Mouse (Mus musculus) embryonic facial prominence, embryonic 13.5 days (tissue): ENCODE measurements around the gene Tubb4b. TPM values are rescaled to one million over a fixed set of nuclear protein-coding genes. Genes with fewer than 3 reads are reported as not detected.
A peak's percentile ranks its signal among the peaks of the same experiment; 100 is the strongest.

Experiments used
- ATAC-seq: fragments of 200-750 bp; cut with Nextera tagmentation; 2 replicates; pipeline ENCODE4 v1.8.0; 2017; ENCODE audit warnings: low read depth; ENCODE audit not compliant: insufficient number of reproducible peaks, insufficient read depth, low FRiP score, low TSS enrichment
- H3K27ac ChIP-seq: fragments of 300-500 bp; sonication (generic); 2 replicates; pipeline ENCODE4 v1.5.1; 2015; ENCODE audit warnings: moderate library complexity, mild to moderate bottlenecking, inconsistent platforms
- H3K27me3 ChIP-seq: fragments of 300-500 bp; sonication (generic); 2 replicates; pipeline ENCODE4 v1.6.1; 2015; ENCODE audit warnings: mild to moderate bottlenecking, inconsistent platforms
- H3K36me3 ChIP-seq: fragments of 300-500 bp; sonication (generic); 2 replicates; pipeline ENCODE4 v1.6.1; 2015; ENCODE audit warnings: mild to moderate bottlenecking, inconsistent platforms
- H3K4me1 ChIP-seq: fragments of 300-500 bp; sonication (generic); 2 replicates; pipeline ENCODE4 v1.6.1; 2015; ENCODE audit warnings: inconsistent platforms
- H3K4me2 ChIP-seq: fragments of 300-500 bp; sonication (generic); 2 replicates; pipeline ENCODE4 v1.6.1; 2015; ENCODE audit warnings: moderate library complexity, mild to moderate bottlenecking, inconsistent platforms
- H3K4me3 ChIP-seq: fragments of 300-500 bp; sonication (generic); 2 replicates; pipeline ENCODE4 v1.5.1; 2015; ENCODE audit warnings: mild to moderate bottlenecking, inconsistent platforms
- H3K9ac ChIP-seq: fragments of 300-500 bp; sonication (generic); 2 replicates; pipeline ENCODE4 v1.6.1; 2015; ENCODE audit warnings: mild to moderate bottlenecking, inconsistent platforms
- H3K9me3 ChIP-seq: fragments of 300-500 bp; sonication (generic); 2 replicates; pipeline ENCODE4 v1.6.1; 2016; ENCODE audit warnings: inconsistent platforms
- WGBS: fragments of 180-500 bp; shearing (Covaris S2); methylation state at CpG from one replicate; pipeline ENCODE4 v1.1.7; 2015; ENCODE audit warnings: mixed read lengths; 5-methylcytosine and 5-hydroxymethylcytosine counted together
- polyA plus RNA-seq: library from polyadenylated mRNA; unstranded; fragments of >200 nt; fragmentation: Nextera tagmentation; extraction: Ambion mirVana; gene quantifications from 2 replicates; pipeline ENCODE4 v1.2.1, GENCODE M21; 2015

Gene Tubb4b
- 409 and 438 TPM in 2 replicates for polyA plus RNA-seq

GRCm38 (mm10) chr2:25224492-25224765, at the start of gene Tubb4b:
Tubb4b (minus strand) TSS chr2:25224702.
- Histone ChIP-seq H3K4me2 (peak within 1 kb of the TSS; percentile 97), H3K27ac (peak within 1 kb of the TSS; percentile 99), H3K4me1 (peaks cover 25% of the 10 kb centered on the region), H3K4me3 (peak within 1 kb of the TSS; percentile 88), H3K9ac (peak within 1 kb of the TSS; percentile 87), H3K9me3 (no peaks in the 10 kb centered on the region), H3K36me3 (peaks cover 9% of the 10 kb centered on the region), H3K27me3 (no peaks in the 10 kb centered on the region)
- no peak for ATAC-seq
- under 1% methylated on average over 17 of the region's 17 CpGs for WGBS

GRCm38 (mm10) chr2:25273010-25273409, 48.5 kb upstream of the Tubb4b start:
- peaks cover 73% of the 10 kb centered on the region for H3K36me3 ChIP-seq
- H3K9ac ChIP-seq: peak overlapping the region; percentile 95
- no peaks in the 10 kb centered on the region for H3K27me3 ChIP-seq
- 36% methylated on average over 16 of the region's 16 CpGs for WGBS
- ATAC-seq: no peak
- peak overlapping the region; percentile 97 for H3K4me2 ChIP-seq
- peak overlapping the region; percentile 95 for H3K4me3 ChIP-seq
- H3K27ac ChIP-seq: 0 out of 2 replicates have a peak overlapping the region, but pooled peaks have one; percentile 80
- H3K4me1 ChIP-seq: peaks cover 22% of the 10 kb centered on the region
- no peaks in the 10 kb centered on the region for H3K9me3 ChIP-seq

GRCm38 (mm10) chr2:25272515-25272914, 48.0 kb upstream of the Tubb4b start:
- H3K4me1 ChIP-seq: peaks cover 22% of the 10 kb centered on the region
- H3K27ac ChIP-seq: peak overlapping the region; percentile 80; the same call in 1 of the 2 replicates
- WGBS: under 1% methylated on average over 29 of the region's 29 CpGs
- H3K4me3 ChIP-seq: peak overlapping the region; percentile 95
- 0 out of 2 replicates have a peak, but pooled peaks have one; percentile 20 for ATAC-seq
- no peaks in the 10 kb centered on the region for H3K9me3 ChIP-seq
- peak overlapping the region; percentile 97 for H3K4me2 ChIP-seq
- H3K36me3 ChIP-seq: peaks cover 73% of the 10 kb centered on the region
- no peaks in the 10 kb centered on the region for H3K27me3 ChIP-seq
- H3K9ac ChIP-seq: peak overlapping the region; percentile 95

- Histone ChIP-seq H3K4me3 (peak within 1 kb of the TSS; percentile 95), H3K9ac (peak within 1 kb of the TSS; percentile 95), H3K27me3 (no peaks in the 10 kb centered on the region), H3K4me1 (peaks cover 23% of the 10 kb centered on the region), H3K9me3 (no peaks in the 10 kb centered on the region), H3K4me2 (peak within 1 kb of the TSS; percentile 97), H3K36me3 (peaks cover 72% of the 10 kb centered on the region), H3K27ac (peak within 1 kb of the TSS; percentile 80)
- ATAC-seq: peak; percentile 92
- whole genome bisulfite sequencing: under 1% methylated on average over 53 of the region's 55 CpGs
Measured at GRCm38 (mm10) chr2:25271827-25272511, 47.5 kb upstream of the Tubb4b start, which contains the start of the genes Ssna1 and Anapc2. Ssna1 (minus strand) TSS chr2:25272438. Anapc2 (plus strand) TSS chr2:25272478.

DNA sequence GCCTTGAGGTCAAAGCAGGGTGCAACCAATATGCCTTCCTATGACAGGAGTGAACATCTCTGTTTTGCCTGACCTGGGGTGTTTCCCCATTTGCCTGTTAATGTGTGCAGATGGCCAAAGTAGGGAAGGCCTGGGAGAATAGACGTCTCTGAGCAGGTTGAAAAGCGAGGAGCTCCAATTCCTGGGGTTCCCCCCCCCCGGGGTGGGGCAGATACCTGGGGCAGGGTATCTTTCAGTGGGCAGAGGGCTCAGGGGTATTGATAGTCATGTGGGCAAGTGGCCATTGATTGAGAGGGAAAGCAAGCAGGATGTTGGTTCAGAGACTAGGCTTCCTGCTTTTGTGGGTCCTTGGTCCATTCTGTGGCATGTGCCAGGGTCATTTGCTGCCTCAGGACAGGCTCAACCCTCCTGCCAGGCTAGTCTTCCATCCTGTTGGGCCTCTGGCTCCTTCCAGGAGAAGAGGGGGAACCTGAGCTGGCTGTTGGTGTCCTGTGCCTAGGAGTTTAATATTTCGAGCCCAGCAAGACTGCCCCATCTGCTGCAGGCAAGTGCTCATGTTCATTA, 43.3 kb upstream of the Tubb4b start:
- Histone ChIP-seq H3K27me3 (peaks cover 20% of the 10 kb centered on the region), H3K27ac (no peak overlapping the region), H3K4me2 (no peak overlapping the region), H3K4me1 (peaks cover 51% of the 10 kb centered on the region), H3K9ac (no peak overlapping the region), H3K4me3 (no peak overlapping the region), H3K36me3 (peaks cover 34% of the 10 kb centered on the region), H3K9me3 (no peaks in the 10 kb centered on the region)
- no peak for ATAC-seq
- WGBS: 73% methylated on average over 4 of the region's 4 CpGs

- peaks cover 21% of the 10 kb centered on the region for H3K27me3 ChIP-seq
- 0 out of 2 replicates have a peak overlapping the region, but pooled peaks have one; percentile 46 for H3K9ac ChIP-seq
- peaks cover 34% of the 10 kb centered on the region for H3K36me3 ChIP-seq
- no peak overlapping the region for H3K4me2 ChIP-seq
- H3K4me1 ChIP-seq: peaks cover 51% of the 10 kb centered on the region
- no peak overlapping the region for H3K4me3 ChIP-seq
- H3K27ac ChIP-seq: no peak overlapping the region
- no peak for ATAC-seq
- no peaks in the 10 kb centered on the region for H3K9me3 ChIP-seq
Measured at GRCm38 (mm10) chr2:25267241-25267640, 42.7 kb upstream of the Tubb4b start.

DNA sequence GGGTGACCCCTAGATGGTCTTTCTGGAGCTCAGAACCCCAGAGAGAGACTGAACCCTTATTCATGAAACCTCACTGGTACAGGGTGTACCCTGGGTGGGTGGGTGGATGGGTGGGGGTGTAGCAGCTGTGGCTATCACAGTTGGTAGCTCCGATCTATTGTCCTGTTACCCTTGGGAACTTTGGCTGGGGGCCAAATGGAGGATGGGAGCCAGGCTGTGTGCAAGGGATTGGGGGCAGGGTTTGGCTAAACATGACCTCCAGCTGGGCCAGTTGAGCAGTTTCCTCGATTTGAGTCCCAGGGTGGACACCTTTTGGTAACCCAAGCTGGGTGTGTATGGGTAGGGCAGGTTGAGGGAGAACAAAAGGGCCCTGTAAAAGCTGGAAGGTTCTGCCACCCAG, 42.2 kb upstream of the Tubb4b start:
- Histone ChIP-seq H3K27me3 (peaks cover 21% of the 10 kb centered on the region), H3K4me2 (no peak overlapping the region), H3K36me3 (peaks cover 34% of the 10 kb centered on the region), H3K9me3 (no peaks in the 10 kb centered on the region), H3K27ac (no peak overlapping the region), H3K4me3 (no peak overlapping the region), H3K9ac (peak overlapping the region; percentile 77; the same call in 1 of the 2 replicates), H3K4me1 (peaks cover 51% of the 10 kb centered on the region)
- no peak for ATAC-seq
- WGBS: 54% methylated on average over 2 of the region's 2 CpGs

- H3K4me3 ChIP-seq: 0 out of 2 replicates have a peak overlapping the region, but pooled peaks have one; percentile 9
- WGBS: 68% methylated on average over 6 of the region's 6 CpGs
- peaks cover 45% of the 10 kb centered on the region for H3K4me1 ChIP-seq
- no peak overlapping the region for H3K27ac ChIP-seq
- no peak for ATAC-seq
- H3K9ac ChIP-seq: peak overlapping the region; percentile 77
- peaks cover 21% of the 10 kb centered on the region for H3K27me3 ChIP-seq
- H3K9me3 ChIP-seq: no peaks in the 10 kb centered on the region
- H3K4me2 ChIP-seq: peak overlapping the region; percentile 24
- peaks cover 34% of the 10 kb centered on the region for H3K36me3 ChIP-seq
Measured at GRCm38 (mm10) chr2:25265897-25266656, 41.6 kb upstream of the Tubb4b start.

GRCm38 (mm10) chr2:25264851-25265250, 40.3 kb upstream of the Tubb4b start:
- WGBS: 61% methylated on average over 3 of the region's 3 CpGs
- Histone ChIP-seq H3K9ac (peak overlapping the region; percentile 77), H3K9me3 (no peaks in the 10 kb centered on the region), H3K4me3 (no peak overlapping the region), H3K27me3 (peaks cover 21% of the 10 kb centered on the region), H3K4me1 (peaks cover 40% of the 10 kb centered on the region), H3K4me2 (peak overlapping the region; percentile 99), H3K27ac (no peak overlapping the region), H3K36me3 (peaks cover 22% of the 10 kb centered on the region)
- ATAC-seq: no peak

- Histone ChIP-seq H3K27me3 (peaks cover 21% of the 10 kb centered on the region), H3K4me1 (peaks cover 40% of the 10 kb centered on the region), H3K9ac (peak overlapping the region; percentile 77), H3K9me3 (no peaks in the 10 kb centered on the region), H3K4me3 (peak overlapping the region; percentile 79; the same call in 1 of the 2 replicates), H3K36me3 (peaks cover 17% of the 10 kb centered on the region), H3K4me2 (peak overlapping the region; percentile 99), H3K27ac (no peak overlapping the region)
- 76% methylated on average over 5 of the region's 5 CpGs for whole genome bisulfite sequencing
- no peak for ATAC-seq
Measured at GRCm38 (mm10) chr2:25264286-25264660, 39.8 kb upstream of the Tubb4b start.

DNA sequence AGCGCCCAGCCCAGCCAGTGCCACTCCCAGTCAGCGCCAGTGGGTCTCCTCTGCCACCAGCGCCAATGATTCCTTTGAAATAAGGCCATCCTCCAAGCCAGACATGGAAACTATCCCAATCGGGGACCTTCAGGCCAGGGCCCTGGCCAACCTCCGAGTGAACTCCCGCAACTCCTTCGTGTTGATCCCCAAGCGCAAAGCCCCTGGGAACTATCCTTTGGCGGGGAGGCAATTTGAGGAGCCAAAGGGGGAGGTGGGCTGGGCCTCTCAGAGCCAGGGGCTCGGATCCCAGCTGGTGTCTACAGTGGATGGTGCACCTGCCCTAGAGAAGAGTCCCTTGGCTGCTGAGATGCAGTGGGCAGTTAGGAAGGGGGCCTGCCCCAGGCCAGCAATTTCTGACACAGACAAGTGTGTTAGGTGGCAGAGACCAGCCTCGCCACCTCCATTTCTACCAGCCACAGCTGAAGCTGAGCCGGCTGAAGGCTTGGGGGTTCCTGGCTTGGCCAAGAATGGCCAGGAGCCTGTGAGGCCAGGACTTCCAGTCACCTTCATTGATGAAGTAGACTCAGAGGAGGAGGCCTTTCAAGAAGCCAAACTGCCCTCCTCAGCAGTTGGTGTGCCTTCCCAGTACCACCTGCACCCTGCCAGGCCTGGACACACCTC, 39.3 kb upstream of the Tubb4b start:
- H3K4me3 ChIP-seq: peak overlapping the region; percentile 79
- peak overlapping the region; percentile 77 for H3K9ac ChIP-seq
- no peaks in the 10 kb centered on the region for H3K9me3 ChIP-seq
- peaks cover 11% of the 10 kb centered on the region; the same call in 1 of the 2 replicates for H3K36me3 ChIP-seq
- H3K4me1 ChIP-seq: peaks cover 40% of the 10 kb centered on the region
- no peak overlapping the region for H3K27ac ChIP-seq
- 18% methylated on average over 12 of the region's 12 CpGs for WGBS
- no peak for ATAC-seq
- peaks cover 21% of the 10 kb centered on the region for H3K27me3 ChIP-seq
- peak overlapping the region; percentile 99 for H3K4me2 ChIP-seq
